Mouse (Mus musculus): Measurements from ENCODE around the gene Dnajc13. TPM values are rescaled to one million over a fixed set of nuclear protein-coding genes. Genes with fewer than 3 reads are reported as not detected.

Dnajc13 gene
- polyA plus RNA-seq, 1 experiment from 2014 or later: 26.8 TPM

- no peak overlapping the region for H3K9ac ChIP-seq (ENCODE audit: low read length)
- ATAC-seq (ENCODE audit: insufficient read depth, low FRiP score, low TSS enrichment): no peak
- WGBS: 93% methylated on average over 5 of the region's 5 CpGs
- no peaks in the 10 kb centered on the region for H3K4me1 ChIP-seq (ENCODE audit: control insufficient read depth, insufficient read depth, low read length)
- no peak overlapping the region for H3K4me2 ChIP-seq (ENCODE audit: low read depth)
- no peak overlapping the region for H3K27ac ChIP-seq (ENCODE audit: low read depth, low read length)
- H3K27me3 ChIP-seq (ENCODE audit: control insufficient read depth, insufficient read depth, low read length): no peaks in the 10 kb centered on the region
- H3K36me3 ChIP-seq (ENCODE audit: control insufficient read depth, insufficient read depth, low read length): peaks cover 13% of the 10 kb centered on the region
- no peaks in the 10 kb centered on the region for H3K9me3 ChIP-seq (ENCODE audit: control insufficient read depth, low read length)
- no peak overlapping the region for H3K4me3 ChIP-seq (ENCODE audit: low read depth, low read length)
- no peak for DNase-seq (ENCODE audit: low spot score)
Observed at GRCm38 (mm10) chr9:104164194-104164593, 98.5 kb downstream of the Dnajc13 start.

- Histone ChIP-seq H3K36me3 (ENCODE audit: control insufficient read depth, insufficient read depth, low read length) (peaks cover 19% of the 10 kb centered on the region), H3K4me3 (ENCODE audit: low read depth, low read length) (no peak overlapping the region), H3K9me3 (ENCODE audit: control insufficient read depth, low read length) (no peaks in the 10 kb centered on the region), H3K9ac (ENCODE audit: low read length) (no peak overlapping the region), H3K4me2 (ENCODE audit: low read depth) (no peak overlapping the region), H3K4me1 (ENCODE audit: control insufficient read depth, insufficient read depth, low read length) (no peaks in the 10 kb centered on the region), H3K27me3 (ENCODE audit: control insufficient read depth, insufficient read depth, low read length) (no peaks in the 10 kb centered on the region), H3K27ac (ENCODE audit: low read depth, low read length) (no peak overlapping the region)
- no peak for ATAC-seq (ENCODE audit: insufficient read depth, low FRiP score, low TSS enrichment)
- WGBS: 88% methylated on average over 7 of the region's 7 CpGs
- DNase-seq (ENCODE audit: low spot score): no peak
Observed at GRCm38 (mm10) chr9:104161117-104161516, 101.6 kb downstream of the Dnajc13 start.

- Histone ChIP-seq H3K36me3 (ENCODE audit: control insufficient read depth, insufficient read depth, low read length) (peaks cover 30% of the 10 kb centered on the region), H3K4me1 (ENCODE audit: control insufficient read depth, insufficient read depth, low read length) (no peaks in the 10 kb centered on the region), H3K4me2 (ENCODE audit: low read depth) (no peak overlapping the region), H3K9me3 (ENCODE audit: control insufficient read depth, low read length) (no peaks in the 10 kb centered on the region), H3K9ac (ENCODE audit: low read length) (no peak overlapping the region), H3K27me3 (ENCODE audit: control insufficient read depth, insufficient read depth, low read length) (no peaks in the 10 kb centered on the region), H3K27ac (ENCODE audit: low read depth, low read length) (no peak overlapping the region), H3K4me3 (ENCODE audit: low read depth, low read length) (no peak overlapping the region)
- ATAC-seq (ENCODE audit: insufficient read depth, low FRiP score, low TSS enrichment) (no peak), DNase-seq (ENCODE audit: low spot score) (no peak)
- WGBS: 85% methylated on average over 7 of the region's 7 CpGs
Observed at GRCm38 (mm10) chr9:104157291-104157690, 105.4 kb downstream of the Dnajc13 start.

- Histone ChIP-seq H3K4me1 (ENCODE audit: control insufficient read depth, insufficient read depth, low read length) (no peaks in the 10 kb centered on the region), H3K4me2 (ENCODE audit: low read depth) (no peak overlapping the region), H3K27me3 (ENCODE audit: control insufficient read depth, insufficient read depth, low read length) (no peaks in the 10 kb centered on the region), H3K9ac (ENCODE audit: low read length) (no peak overlapping the region), H3K27ac (ENCODE audit: low read depth, low read length) (no peak overlapping the region), H3K9me3 (ENCODE audit: control insufficient read depth, low read length) (no peaks in the 10 kb centered on the region), H3K4me3 (ENCODE audit: low read depth, low read length) (no peak overlapping the region), H3K36me3 (ENCODE audit: control insufficient read depth, insufficient read depth, low read length) (peaks cover 30% of the 10 kb centered on the region)
- DNase-seq (ENCODE audit: low spot score): no peak
- no peak for ATAC-seq (ENCODE audit: insufficient read depth, low FRiP score, low TSS enrichment)
- WGBS: 97% methylated on average over 8 of the region's 8 CpGs
Observed at GRCm38 (mm10) chr9:104156506-104156905, 106.2 kb downstream of the Dnajc13 start.

GRCm38 (mm10) chr9:104155100-104155715 lies 107.5 kb downstream of the Dnajc13 start:
- H3K9ac ChIP-seq (ENCODE audit: low read length): no peak overlapping the region
- WGBS: 96% methylated on average over 14 of the region's 14 CpGs
- H3K36me3 ChIP-seq (ENCODE audit: control insufficient read depth, insufficient read depth, low read length): peaks cover 30% of the 10 kb centered on the region
- no peaks in the 10 kb centered on the region for H3K27me3 ChIP-seq (ENCODE audit: control insufficient read depth, insufficient read depth, low read length)
- no peaks in the 10 kb centered on the region for H3K9me3 ChIP-seq (ENCODE audit: control insufficient read depth, low read length)
- H3K4me3 ChIP-seq (ENCODE audit: low read depth, low read length): no peak overlapping the region
- H3K4me2 ChIP-seq (ENCODE audit: low read depth): no peak overlapping the region
- H3K27ac ChIP-seq (ENCODE audit: low read depth, low read length): no peak overlapping the region
- ATAC-seq (ENCODE audit: insufficient read depth, low FRiP score, low TSS enrichment) (no peak), DNase-seq (ENCODE audit: low spot score) (no peak)
- no peaks in the 10 kb centered on the region for H3K4me1 ChIP-seq (ENCODE audit: control insufficient read depth, insufficient read depth, low read length)

GRCm38 (mm10) chr9:104152121-104152520 lies 110.6 kb downstream of the Dnajc13 start:
- Histone ChIP-seq H3K27me3 (ENCODE audit: control insufficient read depth, insufficient read depth, low read length) (no peaks in the 10 kb centered on the region), H3K9ac (ENCODE audit: low read length) (no peak overlapping the region), H3K4me3 (ENCODE audit: low read depth, low read length) (no peak overlapping the region), H3K9me3 (ENCODE audit: control insufficient read depth, low read length) (no peaks in the 10 kb centered on the region), H3K4me1 (ENCODE audit: control insufficient read depth, insufficient read depth, low read length) (no peaks in the 10 kb centered on the region), H3K36me3 (ENCODE audit: control insufficient read depth, insufficient read depth, low read length) (peaks cover 22% of the 10 kb centered on the region), H3K27ac (ENCODE audit: low read depth, low read length) (no peak overlapping the region), H3K4me2 (ENCODE audit: low read depth) (no peak overlapping the region)
- ATAC-seq (ENCODE audit: insufficient read depth, low FRiP score, low TSS enrichment): no peak
- WGBS: 93% methylated on average over 7 of the region's 7 CpGs
- no peak for DNase-seq (ENCODE audit: low spot score)

- H3K9ac ChIP-seq (ENCODE audit: low read length): no peak overlapping the region
- peaks cover 5% of the 10 kb centered on the region; the same call in 1 of the 2 replicates for H3K36me3 ChIP-seq (ENCODE audit: control insufficient read depth, insufficient read depth, low read length)
- ATAC-seq (ENCODE audit: insufficient read depth, low FRiP score, low TSS enrichment) (no peak), DNase-seq (ENCODE audit: low spot score) (no peak)
- no peak overlapping the region for H3K27ac ChIP-seq (ENCODE audit: low read depth, low read length)
- 92% methylated on average over 7 of the region's 7 CpGs for WGBS
- no peaks in the 10 kb centered on the region for H3K27me3 ChIP-seq (ENCODE audit: control insufficient read depth, insufficient read depth, low read length)
- no peaks in the 10 kb centered on the region for H3K9me3 ChIP-seq (ENCODE audit: control insufficient read depth, low read length)
- H3K4me2 ChIP-seq (ENCODE audit: low read depth): no peak overlapping the region
- H3K4me1 ChIP-seq (ENCODE audit: control insufficient read depth, insufficient read depth, low read length): no peaks in the 10 kb centered on the region
- no peak overlapping the region for H3K4me3 ChIP-seq (ENCODE audit: low read depth, low read length)
Observed at GRCm38 (mm10) chr9:104148969-104149368, 113.8 kb downstream of the Dnajc13 start.

GRCm38 (mm10) chr9:104146683-104147082 lies 116.0 kb downstream of the Dnajc13 start:
- no peak overlapping the region for H3K4me3 ChIP-seq (ENCODE audit: low read depth, low read length)
- WGBS: 83% methylated on average over 7 of the region's 7 CpGs
- H3K4me2 ChIP-seq (ENCODE audit: low read depth): no peak overlapping the region
- H3K27me3 ChIP-seq (ENCODE audit: control insufficient read depth, insufficient read depth, low read length): no peaks in the 10 kb centered on the region
- H3K36me3 ChIP-seq (ENCODE audit: control insufficient read depth, insufficient read depth, low read length): no peaks in the 10 kb centered on the region
- no peak overlapping the region for H3K9ac ChIP-seq (ENCODE audit: low read length)
- DNase-seq (ENCODE audit: low spot score) (no peak), ATAC-seq (ENCODE audit: insufficient read depth, low FRiP score, low TSS enrichment) (no peak)
- no peaks in the 10 kb centered on the region for H3K9me3 ChIP-seq (ENCODE audit: control insufficient read depth, low read length)
- no peaks in the 10 kb centered on the region for H3K4me1 ChIP-seq (ENCODE audit: control insufficient read depth, insufficient read depth, low read length)
- H3K27ac ChIP-seq (ENCODE audit: low read depth, low read length): no peak overlapping the region

- H3K9ac ChIP-seq (ENCODE audit: low read length): no peak overlapping the region
- no peaks in the 10 kb centered on the region for H3K36me3 ChIP-seq (ENCODE audit: control insufficient read depth, insufficient read depth, low read length)
- H3K9me3 ChIP-seq (ENCODE audit: control insufficient read depth, low read length): no peaks in the 10 kb centered on the region
- ATAC-seq (ENCODE audit: insufficient read depth, low FRiP score, low TSS enrichment) (no peak), DNase-seq (ENCODE audit: low spot score) (no peak)
- no peak overlapping the region for H3K4me3 ChIP-seq (ENCODE audit: low read depth, low read length)
- H3K27ac ChIP-seq (ENCODE audit: low read depth, low read length): no peak overlapping the region
- H3K4me1 ChIP-seq (ENCODE audit: control insufficient read depth, insufficient read depth, low read length): no peaks in the 10 kb centered on the region
- WGBS: 81% methylated on average over 8 of the region's 8 CpGs
- H3K4me2 ChIP-seq (ENCODE audit: low read depth): no peak overlapping the region
- no peaks in the 10 kb centered on the region for H3K27me3 ChIP-seq (ENCODE audit: control insufficient read depth, insufficient read depth, low read length)
Observed at GRCm38 (mm10) chr9:104144314-104144996, 118.3 kb downstream of the Dnajc13 start.
